ENCODE assay signal across 8 mouse cellular contexts in genomic region chr1:80756824-80757649, GRCm38 (mm10). TPM values are rescaled to one million over a fixed set of nuclear protein-coding genes. Genes with fewer than 3 reads are reported as not detected.
DNase-seq lines count a peak whose midpoint lies in the region; ATAC-seq and TF ChIP-seq lines count a peak whose summit lies in the region.

No protein-coding gene starts in this region.

- peak overlapping the region; percentile 97 for H3K4me2 ChIP-seq in hindbrain, embryonic 12.5 days (replicated peaks)

- H3K27ac ChIP-seq in embryonic fibroblast, embryonic 13.5 days (ENCODE audit: insufficient read depth, low read length): no peak overlapping the region
- no peak overlapping the region for H3K27ac ChIP-seq in hindbrain, embryonic 12.5 days

- peak; percentile 62; the same call in 1 of the 2 replicates for ATAC-seq in hindbrain, embryonic 12.5 days (ENCODE audit: low FRiP score)

- TF ChIP-seq POLR2A in embryonic fibroblast, embryonic 13.5 days (IDR thresholded peaks at IDR 0.05; ENCODE audit: low read depth, low read length): no peak

- 0 out of 2 replicates have a peak overlapping the region, but pooled peaks have one; percentile 72 for H3K9ac ChIP-seq in hindbrain, embryonic 12.5 days

- H3K27me3 ChIP-seq in hindbrain, embryonic 12.5 days: peaks cover 21% of the 10 kb centered on the region

- no peaks in the 10 kb centered on the region for H3K36me3 ChIP-seq in hindbrain, embryonic 12.5 days

- no peaks in the 10 kb centered on the region for H3K9me3 ChIP-seq in hindbrain, embryonic 12.5 days (replicated peaks)

- DNase-seq in B cell, adult 2 months: peak; percentile 61 to 66
- DNase-seq in Muller cell, postnatal 12 days (ENCODE audit: inconsistent ontology term): peak; percentile 42
- DNase-seq in layer of hippocampus, postnatal 10 days (ENCODE audit: low spot score in 2 of 2): peak; percentile 12 to 25
- peak; percentile 9 to 19 for DNase-seq in lung, postnatal 4 days
- peak; percentile 31 to 33 for DNase-seq in right cerebral cortex, postnatal 10 days (ENCODE audit: low spot score in 2 of 2)
- no peak for DNase-seq in ovary, postnatal 10 days (ENCODE audit: low spot score)

- no peak for TF ChIP-seq CTCF in embryonic fibroblast, embryonic 13.5 days (IDR thresholded peaks at IDR 0.05; ENCODE audit: borderline replicate concordance, insufficient read depth, low read length)

- 0 out of 2 replicates have a peak overlapping the region, but pooled peaks have one; percentile 16 for H3K4me3 ChIP-seq in embryonic fibroblast, embryonic 13.5 days (ENCODE audit: insufficient read depth, low read length)
- H3K4me3 ChIP-seq in hindbrain, embryonic 12.5 days: peak overlapping the region; percentile 68

- WGBS in hindbrain, embryonic 12.5 days: 10% methylated on average over 14 of the region's 14 CpGs

- H3K4me1 ChIP-seq in embryonic fibroblast, embryonic 13.5 days (ENCODE audit: control insufficient read depth, insufficient read depth, low read length): no peaks in the 10 kb centered on the region
- H3K4me1 ChIP-seq in hindbrain, embryonic 12.5 days: peaks cover 13% of the 10 kb centered on the region

RNA-seq across cellular contexts. Expression of gene Dock10, which starts 1.3 kb away (rescaled TPM):
- polyA plus RNA-seq in embryonic fibroblast, embryonic 13.5 days (2011; ENCODE audit: insufficient read length, low read depth, missing spikeins): 2.0 and 8.5 TPM in 2 replicates
- polyA plus RNA-seq in hindbrain, embryonic 12.5 days (2016; fragmentation: Nextera tagmentation; extraction: Ambion mirVana): 4.2 and 5.4 TPM in 2 replicates
- total RNA-seq in layer of hippocampus, postnatal 10 days (2021): 10 to 100 TPM; 24.1 to 25.6 TPM
